Mouse (Mus musculus) heart, postnatal 4 days (tissue): ENCODE measurements around the gene Mcl1. TPM values are rescaled to one million over a fixed set of nuclear protein-coding genes. Genes with fewer than 3 reads are reported as not detected.
"Not testable (repeated sequence)": the region's sequence is repeated elsewhere in the genome, so short reads cannot be mapped to it uniquely, and the experiment has no call there.

Experiments used
- DNase-seq: peaks from one replicate; pipeline ENCODE4 v3.0.0; 2021
- total RNA-seq, 2 experiments: library from RNA; stranded (reverse); gene quantifications; 2 replicates each; pipeline ENCODE4 v1.2.3; 2021

The Mcl1 gene
- 100 to 1,000 TPM; 112 to 115 TPM for total RNA-seq

DNA sequence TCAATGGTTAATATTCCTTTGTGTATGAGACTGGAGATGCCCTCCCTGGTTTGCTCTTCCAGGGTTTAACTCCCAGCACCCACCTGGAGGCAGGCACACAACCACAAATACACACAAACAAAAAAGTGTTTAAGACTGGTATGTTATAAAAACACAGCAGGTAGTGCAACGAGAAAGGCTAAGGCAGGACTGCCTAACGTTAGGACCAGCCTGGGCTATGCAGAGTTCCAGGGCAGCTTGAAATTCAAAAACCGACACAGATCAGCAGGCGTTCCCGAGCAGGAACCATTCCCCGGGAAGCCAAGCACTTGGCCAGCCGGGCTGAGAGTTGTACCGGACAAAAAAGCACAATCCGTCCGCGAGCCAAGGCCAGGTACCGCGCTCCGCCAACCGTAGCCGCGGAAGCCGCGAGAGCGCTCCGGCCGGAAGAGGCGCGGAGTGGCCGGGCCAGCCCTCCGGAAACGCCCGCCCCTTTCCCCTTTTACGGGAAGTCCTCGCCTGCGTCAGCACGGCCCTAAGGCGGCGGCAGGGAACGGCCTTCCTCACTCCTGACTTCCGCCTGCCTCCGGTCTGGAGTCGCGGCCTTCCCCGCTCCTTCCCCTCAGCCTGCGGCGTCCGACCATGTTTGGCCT, at the start of gene Mcl1:
Gene Mcl1 (plus strand): TSS at position 553 of the 632 bp plus-strand sequence.
- peak; percentile 97 for DNase-seq

DNA sequence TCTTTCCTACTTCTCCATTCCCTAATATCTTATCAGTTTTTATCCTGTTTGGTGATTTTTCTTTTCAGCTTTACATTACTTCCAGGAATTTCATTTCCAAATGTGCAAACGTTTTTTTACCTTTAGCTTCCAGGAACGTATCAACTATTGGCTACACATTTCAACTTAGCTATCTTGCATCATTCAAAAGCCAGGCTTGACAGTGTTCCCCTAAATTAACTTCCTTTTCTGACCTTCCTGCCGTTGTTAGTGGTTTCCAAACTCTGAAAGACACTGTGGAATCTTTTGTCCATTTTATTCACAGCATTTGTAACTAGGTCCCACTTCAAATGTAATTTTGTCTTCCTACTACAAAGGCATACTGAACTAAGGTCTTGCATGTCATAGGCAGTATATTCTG, 49.4 kb upstream of the Mcl1 start:
- no peak for DNase-seq

DNA sequence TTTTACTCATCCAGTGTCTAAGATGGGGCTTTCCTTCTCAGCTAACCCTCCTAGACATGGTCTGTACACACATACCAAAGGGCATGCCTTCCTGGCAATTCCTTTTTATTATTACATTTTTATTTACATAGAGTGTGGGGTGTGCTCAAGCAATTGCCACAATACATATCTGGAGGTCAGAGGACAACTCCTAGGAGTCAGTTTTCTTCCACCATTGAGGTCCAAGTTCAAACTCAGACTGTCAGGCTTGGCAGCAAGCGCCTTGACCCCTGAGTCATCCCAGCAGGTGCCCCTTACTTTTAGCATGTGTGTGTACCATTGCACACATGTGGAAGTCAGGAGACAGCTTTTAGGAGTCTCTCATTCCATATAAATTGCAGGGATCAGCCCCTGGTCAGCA, 44.6 kb upstream of the Mcl1 start:
- no peak for DNase-seq

- DNase-seq: no peak
Measured at GRCm38 (mm10) chr3:95618511-95618910, 40.1 kb upstream of the Mcl1 start.

GRCm38 (mm10) chr3:95621241-95621640, 37.3 kb upstream of the Mcl1 start:
- no peak for DNase-seq

DNA sequence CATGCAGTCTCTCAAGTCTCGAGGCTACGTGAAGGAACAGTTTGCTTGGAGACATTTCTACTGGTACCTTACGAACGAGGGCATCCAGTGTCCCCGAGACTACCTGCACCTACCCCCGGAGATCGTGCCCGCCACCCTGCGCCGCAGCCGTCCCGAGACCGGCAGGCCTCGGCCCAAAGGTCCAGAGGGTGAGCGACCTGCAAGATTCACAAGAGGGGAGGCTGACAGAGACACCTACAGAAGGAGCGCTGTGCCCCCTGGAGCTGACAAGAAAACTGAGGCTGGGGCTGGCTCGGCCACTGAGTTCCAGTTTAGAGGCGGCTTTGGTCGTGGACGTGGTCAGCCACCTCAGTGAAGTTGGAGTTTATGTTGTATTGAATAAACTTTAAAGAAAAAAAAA, 36.2 kb upstream of the Mcl1 start:
- DNase-seq: not testable (repeated sequence)

DNA sequence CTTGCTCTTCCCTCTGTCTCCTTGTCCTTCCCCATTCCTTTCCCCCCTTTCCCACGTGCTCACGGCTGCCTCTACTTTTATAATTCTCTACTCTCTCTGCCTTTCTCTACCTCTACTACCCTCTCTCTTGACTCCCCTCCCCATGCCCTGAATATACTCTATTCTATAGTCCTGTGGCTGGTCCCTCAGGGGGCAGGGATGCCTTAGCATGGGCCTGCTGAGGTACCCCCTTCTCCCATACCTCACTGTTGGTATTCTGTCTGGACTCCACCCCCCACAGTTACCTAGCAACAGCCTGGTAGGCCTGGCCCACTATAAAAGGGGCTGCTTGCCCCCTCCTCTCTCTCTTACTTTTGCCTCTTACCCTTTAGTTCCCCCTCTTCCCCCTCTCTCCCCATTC, 35.0 kb upstream of the Mcl1 start:
- no peak for DNase-seq

DNA sequence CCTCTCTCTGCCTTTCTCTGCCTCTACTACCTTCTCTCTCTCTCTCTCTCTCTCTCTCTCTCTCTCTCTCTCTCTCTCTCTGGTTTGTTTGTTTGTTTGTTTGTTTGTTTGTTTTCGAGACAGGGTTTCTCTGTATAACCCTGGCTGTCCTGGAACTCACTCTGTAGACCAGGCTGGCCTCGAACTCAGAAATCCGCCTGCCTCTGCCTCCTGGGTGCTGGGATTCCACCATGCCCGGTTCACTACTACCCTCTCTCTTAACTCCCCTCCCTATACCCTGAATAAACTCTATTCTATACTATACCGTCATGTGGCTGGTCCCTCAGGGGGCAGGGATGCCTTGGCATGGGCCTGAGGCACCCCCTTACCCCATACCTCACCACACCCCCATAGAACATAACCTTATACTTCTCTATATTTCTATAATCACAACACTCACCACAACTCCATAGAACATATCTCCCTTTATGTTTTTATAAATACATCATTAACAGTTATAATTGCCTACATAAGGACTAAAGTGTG, 34.5 kb upstream of the Mcl1 start:
- DNase-seq: not testable (repeated sequence)

- peak; percentile 97 for DNase-seq
Measured at GRCm38 (mm10) chr3:95624628-95625503, 33.7 kb upstream of the Mcl1 start, which contains the start of gene Ensa. Ensa (plus strand) TSS chr3:95624993.

- no peak for DNase-seq
Measured at GRCm38 (mm10) chr3:95627763-95628162, 30.8 kb upstream of the Mcl1 start.

GRCm38 (mm10) chr3:95629755-95630154, 28.8 kb upstream of the Mcl1 start:
- no peak for DNase-seq

GRCm38 (mm10) chr3:95630856-95631255, 27.7 kb upstream of the Mcl1 start:
- no peak for DNase-seq

DNA sequence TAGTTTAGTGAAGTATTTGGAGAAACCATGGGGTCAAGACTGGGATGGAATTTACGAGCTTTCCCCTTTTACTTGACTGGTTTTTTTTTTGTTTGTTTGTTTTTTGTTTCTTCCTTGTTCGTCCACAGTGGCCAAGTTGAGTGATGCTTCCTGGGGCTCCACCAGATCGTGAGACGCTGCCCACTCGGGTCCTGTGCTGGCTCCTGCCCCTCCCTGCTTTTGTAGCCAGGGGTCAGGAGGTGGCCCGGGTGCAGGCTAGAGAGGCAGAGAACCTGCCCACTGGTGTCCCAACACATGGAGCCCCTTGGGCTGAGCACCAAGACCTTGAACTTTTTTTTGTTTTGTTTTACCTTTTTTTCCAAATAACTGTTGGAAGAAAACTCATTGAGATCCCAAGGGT, 27.3 kb upstream of the Mcl1 start:
- no peak for DNase-seq

DNA sequence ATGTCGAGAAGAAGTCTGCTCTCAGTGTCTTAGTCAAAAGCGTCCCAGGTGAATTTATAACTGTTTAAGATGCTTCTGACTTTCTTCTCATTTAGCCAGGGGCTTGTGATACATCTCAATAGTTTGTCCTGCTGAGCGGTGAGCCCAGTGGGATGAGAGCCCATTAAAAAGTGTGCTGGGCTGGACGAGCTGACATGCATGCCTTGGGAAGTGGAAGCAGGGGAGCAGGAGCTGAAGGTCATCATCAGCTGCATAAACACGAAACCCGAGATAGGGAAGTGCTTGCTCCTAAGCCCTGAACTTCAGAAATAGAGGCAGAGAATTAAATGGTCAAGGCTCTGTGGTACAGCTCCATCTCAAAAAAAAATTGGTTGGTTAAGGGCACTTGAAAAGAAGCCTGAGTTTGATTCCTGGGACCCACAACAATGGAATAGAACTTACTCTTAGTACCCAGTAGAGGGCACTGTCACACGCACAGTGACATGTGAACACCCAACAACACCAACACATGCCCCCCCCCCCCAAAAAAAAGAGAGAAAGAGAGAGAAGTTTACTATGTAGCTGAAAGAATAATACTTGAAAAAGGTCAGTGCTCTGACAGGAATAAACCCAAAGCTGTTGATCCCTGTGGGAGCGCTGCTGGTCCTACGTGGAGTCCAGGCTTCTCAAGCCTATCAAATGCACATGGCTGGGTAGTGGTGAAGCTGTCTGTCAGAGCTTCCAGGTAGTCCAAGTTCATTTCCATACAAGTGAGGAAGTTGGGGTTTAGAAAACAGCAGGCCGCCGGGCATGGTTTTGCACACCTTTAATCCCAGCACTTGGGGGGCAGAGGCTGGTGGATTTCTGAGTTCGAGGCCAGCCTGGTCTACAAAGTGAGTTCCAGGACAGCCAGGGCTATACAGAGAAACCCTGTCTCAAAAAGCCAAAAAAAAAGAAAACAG, 25.7 kb upstream of the Mcl1 start:
- DNase-seq: no peak

DNA sequence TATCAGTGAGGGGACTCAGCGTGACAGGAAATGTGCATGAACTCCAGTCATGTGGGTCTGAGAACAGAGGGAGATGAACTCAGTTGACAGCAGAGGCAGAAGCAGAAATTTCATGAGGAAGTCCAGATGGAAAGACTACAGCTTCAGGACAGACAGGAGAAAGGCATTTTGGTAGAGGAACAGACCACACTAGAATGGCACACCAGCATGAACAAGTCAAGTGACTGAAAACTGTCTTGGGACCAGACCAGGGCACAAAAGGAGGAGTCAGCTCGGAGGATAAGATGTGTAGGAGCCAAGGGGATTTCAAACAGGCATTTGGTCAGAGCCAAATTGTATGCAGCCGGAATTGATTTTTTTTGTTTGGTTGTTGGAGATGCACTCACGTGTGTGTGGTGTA, 23.0 kb upstream of the Mcl1 start:
- DNase-seq: no peak

DNA sequence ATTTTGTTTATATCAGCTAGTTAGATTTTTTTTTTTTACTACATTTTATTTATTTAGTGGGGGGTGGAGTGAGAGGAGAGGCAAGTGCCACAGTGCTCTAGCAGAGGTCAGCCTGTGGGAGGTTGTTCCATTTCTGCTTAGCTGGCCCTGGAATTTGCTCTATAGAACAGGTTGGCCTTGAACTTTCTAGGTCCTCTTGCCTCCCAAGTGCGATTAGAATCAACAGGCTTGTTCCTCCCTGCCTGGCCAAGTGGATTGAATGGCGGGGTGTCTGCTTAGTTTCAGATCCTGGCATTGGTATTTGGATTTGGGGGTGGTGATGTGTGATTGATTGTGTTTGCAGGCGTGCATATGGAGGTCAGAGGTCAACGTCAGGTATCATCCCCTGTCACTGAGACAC, 22.5 kb upstream of the Mcl1 start:
- no peak for DNase-seq

- no peak for DNase-seq
Measured at GRCm38 (mm10) chr3:95639694-95640093, 18.9 kb upstream of the Mcl1 start.

DNA sequence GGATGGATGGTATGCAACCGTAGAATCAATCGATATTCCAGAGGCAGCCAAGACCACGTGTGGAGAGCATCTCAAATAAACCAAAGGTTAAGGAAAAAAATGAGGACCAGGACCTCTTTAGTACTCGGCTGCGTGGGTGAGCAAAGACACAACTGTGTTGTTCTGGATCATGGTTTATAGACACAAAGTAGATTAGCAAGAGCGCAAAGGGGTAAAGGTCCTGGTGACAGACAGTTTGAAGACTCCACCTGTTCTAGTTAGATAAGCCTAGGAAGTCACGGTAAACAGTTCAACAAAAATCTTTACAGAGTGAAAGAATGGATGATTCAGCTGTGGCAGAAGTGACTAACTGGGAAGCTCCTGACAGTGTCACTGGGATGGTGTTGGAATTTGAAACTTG, 15.5 kb upstream of the Mcl1 start:
- no peak for DNase-seq

DNA sequence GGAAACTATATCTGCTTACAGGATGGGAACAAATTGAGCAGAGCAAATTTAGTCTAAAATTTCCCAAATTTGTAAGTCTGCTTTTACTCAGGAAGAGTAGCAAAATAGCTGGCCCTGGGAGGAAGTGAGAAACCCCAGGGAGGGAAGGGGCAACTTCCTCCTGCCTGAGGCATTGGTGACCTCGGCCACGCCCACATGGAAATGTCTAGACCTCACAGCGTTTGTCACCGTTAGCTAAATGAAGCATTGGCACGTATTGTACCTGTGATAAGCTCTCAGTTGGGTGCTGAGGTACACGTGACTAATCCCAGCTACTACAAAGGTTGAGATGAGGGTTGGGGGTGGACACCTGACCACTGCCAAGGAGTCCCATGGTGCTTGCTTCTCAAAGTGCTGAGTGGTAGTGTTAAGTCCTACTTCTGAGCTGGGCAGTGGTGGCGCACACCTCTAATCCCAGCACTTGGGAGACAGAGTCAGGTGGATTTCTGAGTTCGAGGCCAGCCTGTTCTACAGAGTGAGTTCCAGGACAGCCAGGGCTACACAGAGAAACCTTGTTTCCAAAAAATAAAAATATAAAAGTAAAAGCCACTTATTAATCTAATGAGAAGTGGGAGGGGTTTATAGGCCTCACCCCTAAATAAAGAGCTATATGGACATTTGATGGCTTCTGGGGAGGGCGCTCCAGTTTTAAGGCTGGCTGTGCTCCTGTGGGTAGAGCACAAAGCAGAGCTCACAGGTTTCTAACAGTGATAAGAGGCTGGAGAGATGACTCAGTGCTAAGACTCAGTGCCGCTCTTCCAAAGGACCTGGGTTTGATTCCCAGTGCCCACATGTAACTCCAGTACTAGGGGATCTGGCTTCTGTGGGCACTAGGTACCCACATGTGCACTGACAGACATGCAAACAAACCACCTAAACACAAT, 13.0 kb upstream of the Mcl1 start:
- DNase-seq: no peak

- no peak for DNase-seq
Measured at GRCm38 (mm10) chr3:95648016-95648415, 10.6 kb upstream of the Mcl1 start.

GRCm38 (mm10) chr3:95650276-95651032, 8.1 kb upstream of the Mcl1 start:
- peak; percentile 62 for DNase-seq
